Mouse (Mus musculus): ENCODE results near the gene Epsti1. TPM values are rescaled to one million over a fixed set of nuclear protein-coding genes. Genes with fewer than 3 reads are reported as not detected.

Epsti1 gene
- polyA plus RNA-seq, 1 experiment, result 18.0 TPM

GRCm38 (mm10) chr14:78041886-78042526 is 138.0 kb downstream of the Epsti1 start:
- H3K27ac ChIP-seq (ENCODE audit: control insufficient read depth, insufficient read depth, low read depth, low read length, poor library complexity), result no peak overlapping the region

DNA sequence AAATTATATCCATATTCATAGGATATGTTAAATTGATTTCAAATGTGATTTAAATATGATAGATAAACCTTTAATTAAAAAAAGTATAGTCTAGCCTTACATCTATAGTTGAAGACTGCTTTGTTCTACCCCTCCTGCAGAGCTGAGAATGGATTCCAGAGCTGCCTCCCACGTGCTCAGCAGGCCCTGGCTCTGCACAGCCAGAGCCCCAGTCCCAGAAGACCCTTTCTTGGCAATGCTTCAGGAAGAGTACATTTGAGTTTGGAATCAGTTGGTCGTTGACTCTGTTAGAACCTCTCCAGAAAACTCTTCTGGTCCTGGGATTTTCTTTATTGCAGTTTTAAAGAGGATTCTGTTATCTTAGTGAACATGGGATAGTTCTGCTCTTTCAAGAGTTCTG is 139.0 kb downstream of the Epsti1 start:
- no peak for TF ChIP-seq CTCF (IDR thresholded peaks at IDR 0.05; ENCODE audit: control insufficient read depth, insufficient read depth, low read length)
- no peak for TF ChIP-seq POLR2A (IDR thresholded peaks at IDR 0.05; ENCODE audit: borderline replicate concordance, control insufficient read depth, low read depth, low read length)
- WGBS, result 48% methylated on average over 2 of the region's 2 CpGs
- no peak overlapping the region for H3K27ac ChIP-seq (ENCODE audit: control insufficient read depth, insufficient read depth, low read depth, low read length, poor library complexity)
- H3K4me3 ChIP-seq (replicated peaks; ENCODE audit: control insufficient read depth, low read depth, low read length), result no peak overlapping the region
- no peaks in the 10 kb centered on the region for H3K4me1 ChIP-seq (ENCODE audit: control insufficient read depth, insufficient read depth, low read length)

More at GRCm38 (mm10) chr14:78041886-78042526, 138.0 kb downstream of the Epsti1 start:
- Histone ChIP-seq H3K4me3 (replicated peaks; ENCODE audit: control insufficient read depth, low read depth, low read length) (no peak overlapping the region), H3K4me1 (ENCODE audit: control insufficient read depth, insufficient read depth, low read length) (no peaks in the 10 kb centered on the region)
- no peak for TF ChIP-seq POLR2A (IDR thresholded peaks at IDR 0.05; ENCODE audit: borderline replicate concordance, control insufficient read depth, low read depth, low read length)
- 77% methylated on average over 11 of the region's 11 CpGs for WGBS

GRCm38 (mm10) chr14:78048258-78048657 is 144.2 kb downstream of the Epsti1 start:
- H3K27ac ChIP-seq (ENCODE audit: control insufficient read depth, insufficient read depth, low read depth, low read length, poor library complexity), result no peak overlapping the region
- H3K4me3 ChIP-seq (replicated peaks; ENCODE audit: control insufficient read depth, low read depth, low read length), result no peak overlapping the region
- 89% methylated on average over 3 of the region's 3 CpGs for WGBS
- TF ChIP-seq CTCF (IDR thresholded peaks at IDR 0.05; ENCODE audit: control insufficient read depth, insufficient read depth, low read length) (no peak), POLR2A (IDR thresholded peaks at IDR 0.05; ENCODE audit: borderline replicate concordance, control insufficient read depth, low read depth, low read length) (no peak)
- no peaks in the 10 kb centered on the region for H3K4me1 ChIP-seq (ENCODE audit: control insufficient read depth, insufficient read depth, low read length)

DNA sequence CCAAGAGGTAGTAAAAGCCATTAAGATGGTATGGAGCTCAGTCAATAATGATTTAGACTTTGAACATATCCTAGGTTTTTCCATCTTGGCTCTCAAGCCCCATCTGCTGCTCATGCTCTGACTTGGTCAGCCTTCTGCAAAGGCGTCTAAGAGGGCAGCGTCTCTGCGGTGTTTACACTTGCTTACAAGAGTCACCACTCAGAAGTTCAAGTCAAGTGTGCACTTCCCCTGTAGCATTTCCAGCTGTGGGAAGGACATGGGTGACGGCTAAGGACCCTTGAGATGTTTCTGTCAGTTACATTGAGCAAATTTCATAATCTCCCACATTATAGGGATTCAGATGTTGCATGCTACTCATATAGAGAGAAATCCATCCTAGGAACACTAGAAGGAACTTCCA is 144.6 kb downstream of the Epsti1 start:
- no peaks in the 10 kb centered on the region for H3K4me1 ChIP-seq (ENCODE audit: control insufficient read depth, insufficient read depth, low read length)
- H3K27ac ChIP-seq (ENCODE audit: control insufficient read depth, insufficient read depth, low read depth, low read length, poor library complexity), result no peak overlapping the region
- no peak overlapping the region for H3K4me3 ChIP-seq (replicated peaks; ENCODE audit: control insufficient read depth, low read depth, low read length)
- 79% methylated on average over 4 of the region's 4 CpGs for WGBS
- no peak for TF ChIP-seq CTCF (IDR thresholded peaks at IDR 0.05; ENCODE audit: control insufficient read depth, insufficient read depth, low read length)
- TF ChIP-seq POLR2A (IDR thresholded peaks at IDR 0.05; ENCODE audit: borderline replicate concordance, control insufficient read depth, low read depth, low read length), result no peak

Other genes starting within 250 kb of the Epsti1 start
- 24.3 and 47.3 TPM in 2 replicates for gene Dnajc15, start 29.1 kb upstream of the Epsti1 start, polyA plus RNA-seq (2011; ENCODE audit: insufficient read depth, insufficient read length, low replicate concordance, missing spikeins)
- not detected in 2 replicates for gene Fam216b, start 184.8 kb downstream of the Epsti1 start, polyA plus RNA-seq (2011; ENCODE audit: insufficient read depth, insufficient read length, low replicate concordance, missing spikeins)